Mouse (Mus musculus): ENCODE data around the gene Krt15.

GRCm38 (mm10) chr11:100087861-100088260 lies 47.9 kb downstream of the Krt15 start, which contains the start of gene Krt32:
- TF ChIP-seq POLR2A (IDR thresholded peaks at IDR 0.05; ENCODE audit: control insufficient read depth, low read depth, low read length) (no peak), CTCF (IDR thresholded peaks at IDR 0.05; ENCODE audit: control insufficient read depth, insufficient read depth, insufficient replicate concordance, low read depth, low read length) (no peak)

Measured in testis, adult 2 months (tissue).